Mouse (Mus musculus) liver, embryonic 15.5 days (tissue): ENCODE results near the gene Fbxl21. TPM values are rescaled to one million over a fixed set of nuclear protein-coding genes. Genes with fewer than 3 reads are reported as not detected.

Experiments used
- ATAC-seq: fragments of 200-750 bp; cut with Nextera tagmentation; 2 replicates; pipeline ENCODE4 v1.8.0; 2017; ENCODE audit warnings: moderate number of reproducible peaks, mild to moderate bottlenecking, moderate library complexity; ENCODE audit not compliant: insufficient read depth
- H3K27ac ChIP-seq: fragments of 300-500 bp; sonication (generic); replicated peaks from 2 replicates; pipeline ENCODE4 v1.5.1; 2015; ENCODE audit warnings: mild to moderate bottlenecking, inconsistent platforms
- H3K27me3 ChIP-seq: fragments of 300-500 bp; sonication (generic); 2 replicates; pipeline ENCODE4 v1.6.1; 2015; ENCODE audit warnings: mild to moderate bottlenecking, inconsistent platforms
- H3K36me3 ChIP-seq: fragments of 300-500 bp; sonication (generic); replicated peaks from 2 replicates; pipeline ENCODE4 v1.6.1; 2015; ENCODE audit warnings: moderate library complexity, mild to moderate bottlenecking, inconsistent platforms
- H3K4me1 ChIP-seq: fragments of 300-500 bp; sonication (generic); replicated peaks from 2 replicates; pipeline ENCODE4 v1.6.1; 2015; ENCODE audit warnings: inconsistent platforms
- H3K4me2 ChIP-seq: fragments of 300-500 bp; sonication (generic); 2 replicates; pipeline ENCODE4 v1.6.1; 2015; ENCODE audit warnings: moderate library complexity, mild to moderate bottlenecking, inconsistent platforms
- H3K4me3 ChIP-seq: fragments of 300-500 bp; sonication (generic); replicated peaks from 2 replicates; pipeline ENCODE4 v1.5.1; 2015; ENCODE audit warnings: mild to moderate bottlenecking, inconsistent platforms
- H3K9ac ChIP-seq: fragments of 300-500 bp; sonication (generic); 2 replicates; pipeline ENCODE4 v1.6.1; 2015; ENCODE audit warnings: moderate library complexity, mild to moderate bottlenecking, inconsistent platforms
- H3K9me3 ChIP-seq: fragments of 300-500 bp; sonication (generic); replicated peaks from 2 replicates; pipeline ENCODE4 v1.6.1; 2016; ENCODE audit warnings: inconsistent platforms
- WGBS: fragments of 180-500 bp; shearing (Covaris S2); methylation state at CpG from one replicate; pipeline ENCODE4 v1.1.7; 2015; ENCODE audit warnings: mixed read lengths; ENCODE audit not compliant: insufficient replicate concordance; 5-methylcytosine and 5-hydroxymethylcytosine counted together
- polyA plus RNA-seq: library from polyadenylated mRNA; unstranded; fragments of >200 nt; fragmentation: Nextera tagmentation; extraction: Ambion mirVana; gene quantifications from 2 replicates; pipeline ENCODE4 v1.2.1, GENCODE M21; 2015

The Fbxl21 gene
- polyA plus RNA-seq, 1 experiment from 2014 or later, result 0.86 TPM

DNA sequence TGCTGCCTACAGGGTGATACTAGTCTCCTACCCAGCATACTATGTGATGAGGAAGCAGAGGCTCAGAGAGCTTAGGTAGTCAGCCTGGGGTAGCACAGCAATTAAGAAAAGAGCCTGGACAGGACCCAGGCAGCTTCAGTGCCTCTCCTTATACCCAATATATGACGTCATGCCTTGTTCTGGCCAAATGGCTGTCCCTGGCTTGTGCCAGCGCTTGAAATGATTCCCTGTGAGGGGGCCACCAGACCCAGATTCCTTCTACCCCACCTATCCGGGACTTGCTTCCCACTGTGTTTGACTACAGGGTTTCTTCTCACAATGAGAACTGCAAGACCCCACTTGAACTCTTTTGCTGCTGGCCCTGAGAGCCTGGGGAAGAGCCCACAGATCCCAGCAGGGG is 59.2 kb downstream of the Fbxl21 start:
- no peaks in the 10 kb centered on the region for H3K9me3 ChIP-seq
- H3K36me3 ChIP-seq, result no peaks in the 10 kb centered on the region
- H3K4me3 ChIP-seq, result no peak overlapping the region
- H3K4me1 ChIP-seq, result peaks cover 4% of the 10 kb centered on the region; the same call in 1 of the 2 replicates
- H3K9ac ChIP-seq, result no peak overlapping the region
- ATAC-seq, result no peak
- H3K4me2 ChIP-seq, result no peak overlapping the region
- WGBS, result 46% methylated on average over 3 of the region's 3 CpGs
- no peak overlapping the region for H3K27ac ChIP-seq
- no peaks in the 10 kb centered on the region for H3K27me3 ChIP-seq

DNA sequence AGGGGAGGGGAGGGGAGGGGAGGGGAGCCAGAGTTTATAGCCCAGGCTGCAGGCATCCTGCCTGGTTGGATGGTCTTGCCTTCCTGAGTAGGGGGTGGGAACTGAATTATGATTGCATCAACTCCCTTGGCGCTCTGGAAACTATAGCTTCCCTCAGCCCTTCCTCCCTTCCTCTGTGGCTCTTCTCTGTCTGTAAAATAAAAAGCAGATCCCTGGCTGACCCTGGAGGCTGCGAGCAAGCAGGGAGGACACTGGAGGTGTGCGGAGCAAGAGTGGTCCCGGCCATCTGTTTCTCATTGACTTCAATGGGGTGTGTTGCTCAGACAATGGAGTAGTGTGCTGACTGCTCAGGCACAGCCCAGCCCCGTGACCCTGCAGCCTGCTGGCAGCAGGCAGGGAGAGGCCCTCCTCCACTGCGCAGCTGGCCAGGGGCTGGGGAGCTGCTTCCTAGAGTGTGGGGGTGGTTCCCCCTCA is 59.7 kb downstream of the Fbxl21 start:
- no peak overlapping the region for H3K27ac ChIP-seq
- no peaks in the 10 kb centered on the region for H3K36me3 ChIP-seq
- WGBS, result 8% methylated on average over 6 of the region's 6 CpGs
- H3K9ac ChIP-seq, result no peak overlapping the region
- peaks cover 4% of the 10 kb centered on the region; the same call in 1 of the 2 replicates for H3K4me1 ChIP-seq
- no peaks in the 10 kb centered on the region for H3K27me3 ChIP-seq
- no peak overlapping the region for H3K4me2 ChIP-seq
- ATAC-seq, result no peak
- no peaks in the 10 kb centered on the region for H3K9me3 ChIP-seq
- H3K4me3 ChIP-seq, result no peak overlapping the region

DNA sequence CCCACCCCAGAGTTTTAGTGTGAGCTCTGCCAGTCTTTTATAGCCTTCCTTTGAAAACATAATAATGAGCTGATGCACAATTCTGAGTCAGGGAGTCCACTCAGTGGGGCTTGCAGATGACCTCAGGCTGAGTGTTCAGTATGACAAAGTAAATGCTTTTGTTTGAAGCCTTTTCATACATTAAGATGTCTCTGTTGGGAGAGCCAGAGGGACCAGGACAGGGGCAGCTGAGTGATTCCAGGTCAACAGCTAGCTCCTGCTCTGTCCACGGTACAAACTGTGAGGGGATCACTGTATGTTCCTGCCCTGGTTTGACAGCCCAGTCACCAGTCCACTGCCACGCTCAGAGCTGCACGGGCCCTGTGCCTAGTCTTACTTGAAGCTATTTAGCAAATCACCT is 60.4 kb downstream of the Fbxl21 start:
- no peak for ATAC-seq
- H3K9me3 ChIP-seq, result no peaks in the 10 kb centered on the region
- no peaks in the 10 kb centered on the region for H3K27me3 ChIP-seq
- 54% methylated on average over 3 of the region's 3 CpGs for WGBS
- H3K4me1 ChIP-seq, result peaks cover 4% of the 10 kb centered on the region; the same call in 1 of the 2 replicates
- no peak overlapping the region for H3K4me3 ChIP-seq
- H3K9ac ChIP-seq, result no peak overlapping the region
- H3K27ac ChIP-seq, result no peak overlapping the region
- no peaks in the 10 kb centered on the region for H3K36me3 ChIP-seq
- no peak overlapping the region for H3K4me2 ChIP-seq

DNA sequence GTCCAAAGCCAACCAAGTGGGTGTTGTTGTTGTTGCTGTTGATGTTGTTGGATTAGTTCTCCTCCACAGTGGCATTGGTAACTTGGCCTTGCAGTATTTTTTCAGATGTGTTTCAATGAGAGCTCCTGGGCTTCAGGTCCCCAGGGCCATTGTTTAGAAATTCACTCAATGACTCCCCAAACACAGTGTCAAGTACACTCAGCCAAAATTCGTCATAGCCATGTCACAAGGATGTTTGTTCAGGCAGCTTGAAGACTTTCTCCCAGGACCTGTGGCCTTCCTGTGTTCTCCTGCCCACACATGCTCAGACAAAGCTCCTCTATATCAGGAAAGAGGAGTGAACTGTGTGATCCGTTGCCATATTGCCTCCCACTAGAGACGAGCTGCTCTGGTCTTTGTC is 63.8 kb downstream of the Fbxl21 start:
- peaks cover 4% of the 10 kb centered on the region for H3K4me1 ChIP-seq
- ATAC-seq, result no peak
- H3K36me3 ChIP-seq, result no peaks in the 10 kb centered on the region
- H3K9ac ChIP-seq, result no peak overlapping the region
- 53% methylated on average over 3 of the region's 3 CpGs for WGBS
- H3K4me2 ChIP-seq, result no peak overlapping the region
- H3K4me3 ChIP-seq, result no peak overlapping the region
- no peaks in the 10 kb centered on the region for H3K9me3 ChIP-seq
- no peaks in the 10 kb centered on the region for H3K27me3 ChIP-seq
- H3K27ac ChIP-seq, result no peak overlapping the region

Other genes starting within 250 kb of the Fbxl21 start
- 0.08 and 0.16 TPM in 2 replicates for gene Cxcl14, start 225.9 kb upstream of the Fbxl21 start, polyA plus RNA-seq
- not detected in 2 replicates for gene Gm3045, start 95.9 kb upstream of the Fbxl21 start, polyA plus RNA-seq
- gene Slc25a48, start 84.1 kb upstream of the Fbxl21 start, polyA plus RNA-seq, result 0.93 and 1.3 TPM in 2 replicates
- not detected in 2 replicates for gene Il9, start 40.2 kb upstream of the Fbxl21 start, polyA plus RNA-seq
- gene Lect2, start 26.0 kb downstream of the Fbxl21 start, polyA plus RNA-seq, result 50.1 and 52.1 TPM in 2 replicates
- 9.7 and 11.1 TPM in 2 replicates for gene Tgfbi, start 87.1 kb downstream of the Fbxl21 start, polyA plus RNA-seq
- gene Smad5, start 180.5 kb downstream of the Fbxl21 start, polyA plus RNA-seq, result 3.3 and 3.8 TPM in 2 replicates
- gene Gm45623, start 231.4 kb downstream of the Fbxl21 start, polyA plus RNA-seq, result not detected in 2 replicates